Mouse (Mus musculus) MEL (cell line): ENCODE measurements around the gene Dcp1a. TPM values are rescaled to one million over a fixed set of nuclear protein-coding genes. Genes with fewer than 3 reads are reported as not detected.

Experiments
- DNase-seq: peaks from one replicate; pipeline ENCODE4 v3.0.0; 2011; ENCODE audit warnings: low read depth, low spot score
- H3K27ac ChIP-seq: 2 replicates; pipeline ENCODE4 v1.5.1; 2012; ENCODE audit warnings: low read depth, mild to moderate bottlenecking, control low read depth, low read length, moderate library complexity; ENCODE audit not compliant: control insufficient read depth
- H3K27me3 ChIP-seq, 2 experiments: fragments of 150-350 bp in 1 of 2; sonication (generic) in 1 of 2; 2 replicates each; pipeline ENCODE4 v1.6.1; 2012; ENCODE audit warnings: low read length in 2 of 2, mild to moderate bottlenecking in 2 of 2, improper control_type of control experiment in 1 of 2, moderate library complexity in 1 of 2; ENCODE audit not compliant: insufficient read depth in 2 of 2, control insufficient read depth in 1 of 2
- H3K36me3 ChIP-seq, 2 experiments: 2 replicates each; pipeline ENCODE4 v1.6.1; 2012 to 2014; ENCODE audit warnings: low read length in 2 of 2, improper control_type of control experiment in 1 of 2, inconsistent platforms in 1 of 2, mild to moderate bottlenecking in 1 of 2; ENCODE audit not compliant: insufficient read depth in 2 of 2, control insufficient read depth in 1 of 2
- H3K4me1 ChIP-seq, 2 experiments: fragments of 150-350 bp in 1 of 2; sonication (generic) in 1 of 2; 2 replicates each; pipeline ENCODE4 v1.6.1; 2012; ENCODE audit warnings: low read length in 2 of 2, improper control_type of control experiment in 1 of 2, mild to moderate bottlenecking in 1 of 2; ENCODE audit not compliant: insufficient read depth in 2 of 2, control insufficient read depth in 1 of 2
- H3K4me3 ChIP-seq, 2 experiments: fragments of 150-350 bp in 1 of 2; sonication (generic) in 1 of 2; 2 replicates each; pipeline ENCODE4 v1.5.1; 2012; ENCODE audit warnings: low read depth in 2 of 2, low read length in 2 of 2, mild to moderate bottlenecking in 2 of 2, moderate library complexity in 2 of 2, control low read depth in 1 of 2, improper control_type of control experiment in 1 of 2; ENCODE audit not compliant: control insufficient read depth in 1 of 2, insufficient read depth in 1 of 2
- H3K79me2 ChIP-seq: 2 replicates; pipeline ENCODE4 v1.6.1; 2012; ENCODE audit warnings: mild to moderate bottlenecking, low read length, moderate library complexity; ENCODE audit not compliant: control insufficient read depth, poor library complexity, insufficient read depth
- H3K9ac ChIP-seq: 2 replicates; pipeline ENCODE4 v1.6.1; 2012; ENCODE audit warnings: low read depth, mild to moderate bottlenecking, control low read depth, low read length, moderate library complexity; ENCODE audit not compliant: control insufficient read depth, poor library complexity, severe bottlenecking
- H3K9me3 ChIP-seq: fragments of 150-350 bp; sonication (generic); replicated peaks from 2 replicates; pipeline ENCODE4 v1.6.1; 2012; ENCODE audit warnings: mild to moderate bottlenecking, low read length, improper control_type of control experiment, moderate library complexity; ENCODE audit not compliant: insufficient read depth
- BHLHE40 ChIP-seq: IDR thresholded peaks from 2 replicates; pipeline ENCODE4 v1.6.1; 2012; ENCODE audit warnings: low read depth, mild to moderate bottlenecking, inconsistent platforms, low read length, improper control_type of control experiment, borderline replicate concordance
- E2F4 ChIP-seq: IDR thresholded peaks from 2 replicates; pipeline ENCODE4 v1.6.1; 2011; ENCODE audit warnings: low read depth, low read length, improper control_type of control experiment, borderline replicate concordance
- EP300 ChIP-seq, 2 experiments: IDR thresholded peaks; 2 replicates each; pipeline ENCODE4 v1.6.1; 2011; ENCODE audit warnings: improper control_type of control experiment in 2 of 2, low read length in 2 of 2, low read depth in 1 of 2, mild to moderate bottlenecking in 1 of 2
- ETS1 ChIP-seq: IDR thresholded peaks from 2 replicates; pipeline ENCODE4 v1.6.1; 2012; ENCODE audit warnings: low read depth, mild to moderate bottlenecking, inconsistent platforms, low read length, improper control_type of control experiment, moderate library complexity
- KAT2A ChIP-seq: conservative IDR thresholded peaks from 2 replicates; pipeline ENCODE4 v1.6.1; 2012; ENCODE audit warnings: low read depth, low read length, improper control_type of control experiment, inconsistent platforms
- NELFE ChIP-seq: IDR thresholded peaks from 2 replicates; pipeline ENCODE4 v1.6.1; 2011; ENCODE audit warnings: low read depth, low read length, improper control_type of control experiment
- POLR2A ChIP-seq, 2 experiments: IDR thresholded peaks; 2 replicates each; pipeline ENCODE4 v1.6.1; 2011 to 2012; ENCODE audit warnings: low read length in 2 of 2, mild to moderate bottlenecking in 2 of 2, control low read depth in 1 of 2, improper control_type of control experiment in 1 of 2, low read depth in 1 of 2, moderate library complexity in 1 of 2; ENCODE audit not compliant: control insufficient read depth in 1 of 2, insufficient read depth in 1 of 2, poor library complexity in 1 of 2
- POLR2AphosphoS2 ChIP-seq: IDR thresholded peaks from 2 replicates; pipeline ENCODE4 v1.6.1; 2011; ENCODE audit warnings: low read length, improper control_type of control experiment
- RAD21 ChIP-seq: IDR thresholded peaks from 2 replicates; pipeline ENCODE4 v1.6.1; 2011; ENCODE audit warnings: mild to moderate bottlenecking, low read depth, low read length, improper control_type of control experiment
- SIN3A ChIP-seq: IDR thresholded peaks from 2 replicates; pipeline ENCODE4 v1.6.1; 2012; ENCODE audit warnings: low read length, improper control_type of control experiment, inconsistent platforms
- USF1 ChIP-seq: IDR thresholded peaks from 2 replicates; pipeline ENCODE4 v1.6.1; 2014; ENCODE audit warnings: low read depth, mild to moderate bottlenecking, inconsistent platforms, low read length, improper control_type of control experiment, moderate library complexity
- ZNF384 ChIP-seq: IDR thresholded peaks from 2 replicates; pipeline ENCODE4 v1.6.1; 2012; ENCODE audit warnings: low read depth, mild to moderate bottlenecking, inconsistent platforms, low read length, improper control_type of control experiment
- polyA plus RNA-seq, 2 experiments: library from polyadenylated mRNA; stranded (reverse) in 1 of 2; unstranded in 1 of 2; fragments of >175 nt in 1 of 2; fragments of >200 nt in 1 of 2; gene quantifications; 2 replicates each; pipeline versions ENCODE4 v1.2.1 to v1.2.4; 2012; ENCODE audit warnings: low replicate concordance in 2 of 2, low read depth in 1 of 2; ENCODE audit not compliant: insufficient read length in 2 of 2, insufficient read depth in 1 of 2, missing spikeins in 1 of 2
- total RNA-seq: library from RNA; depleted of rRNA; stranded (reverse); fragments of 300-350 nt; gene quantifications from 2 replicates; pipeline ENCODE4 v1.2.3, GENCODE M21; 2012

The Dcp1a gene
- total and polyA plus RNA-seq, 3 experiments: 21.4 to 31.4 TPM; not detected in 1

DNA sequence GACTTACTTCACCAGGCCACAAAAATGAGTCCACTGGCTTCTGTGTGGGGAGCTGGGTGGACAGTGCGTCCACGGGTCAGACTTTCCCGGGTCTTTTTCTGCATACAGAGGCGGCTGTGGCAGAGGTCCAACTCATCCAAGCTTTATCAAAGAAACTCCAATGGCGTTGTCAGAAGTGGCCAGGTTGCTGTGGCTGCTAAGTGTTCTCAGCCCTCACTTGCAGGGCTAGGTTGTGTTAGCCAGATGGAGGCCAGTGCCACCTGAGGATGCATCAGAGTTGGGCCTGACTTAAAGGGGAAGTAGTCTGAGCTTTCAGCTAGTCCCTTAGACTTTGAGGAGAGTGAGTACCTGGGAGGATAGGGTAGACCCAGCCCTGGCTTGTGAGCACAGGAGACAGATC lies 72.2 kb downstream of the Dcp1a start:
- Histone ChIP-seq H3K4me1 (peaks cover 7 to 47% of the 10 kb centered on the region in 2 experiments; a peak in 3 of 4 replicates), H3K36me3 (peaks cover 12 to 43% of the 10 kb centered on the region in 2 experiments), H3K27ac (0 out of 2 replicates have a peak overlapping the region, but pooled peaks have one; percentile 5), H3K27me3 (no peaks in the 10 kb centered on the region), H3K9ac (peak overlapping the region; percentile 78), H3K4me3 (peak overlapping the region; percentile 69 to 85), H3K79me2 (peaks cover 71% of the 10 kb centered on the region), H3K9me3 (no peaks in the 10 kb centered on the region)
- 0 out of 4 replicates have a peak, but pooled peaks of 1 of the 2 experiments have one; percentile 14 for TF ChIP-seq EP300 (IDR thresholded peaks at IDR 0.05; ENCODE audit: low read depth in 1 of 2, low read length in 2 of 2)
- TF ChIP-seq SIN3A: peak; percentile 46; the same call in 1 of the 2 replicates
- no peak; a peak in 1 of 4 replicates for TF ChIP-seq POLR2A (IDR thresholded peaks at IDR 0.05; ENCODE audit: control insufficient read depth in 1 of 2, insufficient read depth in 1 of 2, low read depth in 1 of 2, low read length in 2 of 2, poor library complexity in 1 of 2)
- peak; percentile 73 for DNase-seq

GRCm38 (mm10) chr14:30551981-30552380 lies 72.6 kb downstream of the Dcp1a start:
- Histone ChIP-seq H3K9me3 (no peaks in the 10 kb centered on the region), H3K27me3 (no peaks in the 10 kb centered on the region), H3K27ac (no peak overlapping the region)
- TF ChIP-seq KAT2A (no peak), BHLHE40 (no peak), ZNF384 (peak; percentile 54), E2F4 (no peak)
- TF ChIP-seq, all 39 proteins: peak for 1
- no peak for DNase-seq
- Histone ChIP-seq H3K79me2 (peaks cover 75% of the 10 kb centered on the region), H3K9ac (no peak overlapping the region; the same call in 1 of the 2 replicates), H3K4me3 (peak overlapping the region in 1 of 2 experiments; percentile 85; a peak in 2 of 4 replicates), H3K4me1 (peaks cover 7 to 47% of the 10 kb centered on the region in 2 experiments; a peak in 3 of 4 replicates), H3K36me3 (peaks cover 14 to 43% of the 10 kb centered on the region in 2 experiments)

DNA sequence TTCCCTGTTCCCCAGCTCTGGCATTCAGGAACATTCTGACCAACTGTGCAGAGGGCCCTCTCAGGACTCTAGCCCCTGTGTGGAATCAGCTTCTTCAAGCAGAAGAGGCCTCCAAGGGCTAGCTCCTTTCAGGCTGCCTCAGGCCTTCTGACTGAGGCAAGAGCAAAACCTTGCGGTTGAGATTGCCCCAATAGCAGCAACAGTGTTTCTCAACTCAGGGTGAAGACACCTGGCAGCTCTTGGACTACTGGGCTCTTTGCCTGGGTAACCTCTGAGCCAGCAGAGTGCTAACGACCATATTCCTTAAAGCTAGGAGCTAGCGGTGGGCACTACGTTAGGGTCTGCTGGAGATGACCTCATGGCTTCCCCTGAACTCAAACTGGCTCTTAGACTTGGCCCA lies 73.8 kb downstream of the Dcp1a start:
- Histone ChIP-seq H3K79me2 (peaks cover 87% of the 10 kb centered on the region), H3K4me1 (peaks cover 5 to 43% of the 10 kb centered on the region in 2 experiments; a peak in 3 of 4 replicates), H3K27ac (no peak overlapping the region), H3K9ac (no peak overlapping the region), H3K9me3 (no peaks in the 10 kb centered on the region), H3K36me3 (peaks cover 15 to 41% of the 10 kb centered on the region in 2 experiments), H3K4me3 (no peak overlapping the region), H3K27me3 (no peaks in the 10 kb centered on the region)
- TF ChIP-seq ZNF384: no peak
- no peak for TF ChIP-seq ETS1
- TF ChIP-seq POLR2AphosphoS2: no peak
- TF ChIP-seq RAD21: no peak
- no peak for TF ChIP-seq USF1
- TF ChIP-seq NELFE: no peak
- no peak for DNase-seq
